Mouse (Mus musculus) liver, embryonic 14 days (tissue): ENCODE data around the gene 1700012A03Rik. TPM values are rescaled to one million over a fixed set of nuclear protein-coding genes. Genes with fewer than 3 reads are reported as not detected.

Experiments
- polyA plus RNA-seq: library from polyadenylated mRNA; depleted of rRNA; stranded (reverse); fragments of >200 nt; gene quantifications from 2 replicates; pipeline ENCODE4 v1.2.3, GENCODE M21; 2012; rRNA removed

1700012A03Rik gene
- polyA plus RNA-seq = not detected in 2 replicates

GRCm38 (mm10) chr6:32049951-32050345 is at the start of gene 1700012A03Rik:
TSS of gene 1700012A03Rik (plus strand) at chr6:32050246.

